Mouse (Mus musculus): ENCODE results near the gene Pip4k2b. TPM values are rescaled to one million over a fixed set of nuclear protein-coding genes. Genes with fewer than 3 reads are reported as not detected.
"Not testable (repeated sequence)": the region's sequence is repeated elsewhere in the genome, so short reads cannot be mapped to it uniquely, and the experiment has no call there.

Gene Pip4k2b
- polyA plus RNA-seq (2016; fragmentation: Nextera tagmentation; extraction: Ambion mirVana), result 3.2 and 3.7 TPM in 2 replicates

- ATAC-seq (ENCODE audit: low FRiP score, low read depth), result peak; percentile 35
- WGBS, result under 1% methylated on average over 62 of the region's 63 CpGs
Observed at GRCm38 (mm10) chr11:97744063-97744717, at the start of gene Pip4k2b. Gene Pip4k2b (minus strand): TSS chr11:97744704.

GRCm38 (mm10) chr11:97793165-97793564 lies 48.7 kb upstream of the Pip4k2b start:
- no peak overlapping the region for H3K9ac ChIP-seq
- no peaks in the 10 kb centered on the region for H3K27me3 ChIP-seq (replicated peaks)
- no peak overlapping the region for H3K4me2 ChIP-seq (replicated peaks)
- no peak overlapping the region for H3K4me3 ChIP-seq
- H3K4me1 ChIP-seq, result no peaks in the 10 kb centered on the region
- H3K27ac ChIP-seq, result no peak overlapping the region
- no peaks in the 10 kb centered on the region for H3K9me3 ChIP-seq
- WGBS, result 4% methylated on average over 2 of the region's 2 CpGs
- no peaks in the 10 kb centered on the region for H3K36me3 ChIP-seq
- no peak for ATAC-seq (ENCODE audit: low FRiP score, low read depth)

More at GRCm38 (mm10) chr11:97744063-97744717, at the start of gene Pip4k2b:
- H3K36me3 ChIP-seq, result peaks cover 28% of the 10 kb centered on the region
- H3K4me2 ChIP-seq (replicated peaks), result peak within 1 kb of the TSS; percentile 77
- peak within 1 kb of the TSS; percentile 83 for H3K27ac ChIP-seq
- H3K4me3 ChIP-seq, result peak within 1 kb of the TSS; percentile 82
- H3K9ac ChIP-seq, result peak within 1 kb of the TSS; percentile 83
- no peaks in the 10 kb centered on the region for H3K9me3 ChIP-seq
- H3K4me1 ChIP-seq, result peaks cover 17% of the 10 kb centered on the region
- no peaks in the 10 kb centered on the region for H3K27me3 ChIP-seq (replicated peaks)

- not testable (repeated sequence) for H3K9ac ChIP-seq; H3K4me2 ChIP-seq (replicated peaks); H3K9me3 ChIP-seq; H3K4me3 ChIP-seq; H3K27me3 ChIP-seq (replicated peaks); ATAC-seq (ENCODE audit: low FRiP score, low read depth); H3K36me3 ChIP-seq; H3K4me1 ChIP-seq; H3K27ac ChIP-seq
- WGBS, result 84% methylated on average over 2 of the region's 2 CpGs
Observed at GRCm38 (mm10) chr11:97790778-97791438, 46.4 kb upstream of the Pip4k2b start.

- Histone ChIP-seq H3K27me3 (replicated peaks) (no peaks in the 10 kb centered on the region), H3K27ac (no peak overlapping the region), H3K4me3 (no peak overlapping the region), H3K4me1 (no peaks in the 10 kb centered on the region), H3K36me3 (no peaks in the 10 kb centered on the region), H3K9ac (no peak overlapping the region), H3K9me3 (no peaks in the 10 kb centered on the region), H3K4me2 (replicated peaks) (no peak overlapping the region)
- ATAC-seq (ENCODE audit: low FRiP score, low read depth), result no peak
- WGBS, result 80% methylated on average over 5 of the region's 5 CpGs
Observed at GRCm38 (mm10) chr11:97789727-97790126, 45.2 kb upstream of the Pip4k2b start.

GRCm38 (mm10) chr11:97787961-97788360 lies 43.5 kb upstream of the Pip4k2b start:
- ATAC-seq (ENCODE audit: low FRiP score, low read depth), result no peak
- no peaks in the 10 kb centered on the region for H3K9me3 ChIP-seq
- 88% methylated on average over 3 of the region's 3 CpGs for WGBS
- H3K27me3 ChIP-seq (replicated peaks), result no peaks in the 10 kb centered on the region
- 0 out of 2 replicates have a peak, but pooled peaks cover 2% of the 10 kb centered on the region for H3K4me1 ChIP-seq
- H3K27ac ChIP-seq, result no peak overlapping the region
- H3K36me3 ChIP-seq, result no peaks in the 10 kb centered on the region
- H3K9ac ChIP-seq, result no peak overlapping the region
- H3K4me3 ChIP-seq, result no peak overlapping the region
- no peak overlapping the region for H3K4me2 ChIP-seq (replicated peaks)

GRCm38 (mm10) chr11:97782564-97782895 lies 38.0 kb upstream of the Pip4k2b start:
- no peaks in the 10 kb centered on the region for H3K9me3 ChIP-seq
- H3K4me3 ChIP-seq, result peak overlapping the region; percentile 71
- peak overlapping the region; percentile 62 for H3K9ac ChIP-seq
- WGBS, result under 1% methylated on average over 10 of the region's 10 CpGs
- H3K4me1 ChIP-seq, result peaks cover 18% of the 10 kb centered on the region
- 0 out of 2 replicates have a peak, but pooled peaks have one; percentile 4 for ATAC-seq (ENCODE audit: low FRiP score, low read depth)
- H3K27ac ChIP-seq, result no peak overlapping the region
- no peaks in the 10 kb centered on the region for H3K27me3 ChIP-seq (replicated peaks)
- peak overlapping the region; percentile 77 for H3K4me2 ChIP-seq (replicated peaks)
- peaks cover 32% of the 10 kb centered on the region for H3K36me3 ChIP-seq

- under 1% methylated on average over 67 of the region's 67 CpGs for WGBS
- ATAC-seq (ENCODE audit: low FRiP score, low read depth), result peak; percentile 94
- Histone ChIP-seq H3K4me3 (peak within 1 kb of the TSS; percentile 71), H3K9me3 (no peaks in the 10 kb centered on the region), H3K4me2 (replicated peaks) (peak within 1 kb of the TSS; percentile 77), H3K36me3 (peaks cover 38% of the 10 kb centered on the region), H3K9ac (peak within 1 kb of the TSS; percentile 95), H3K27me3 (replicated peaks) (no peaks in the 10 kb centered on the region), H3K27ac (peak within 1 kb of the TSS; percentile 80), H3K4me1 (peaks cover 18% of the 10 kb centered on the region)
Observed at GRCm38 (mm10) chr11:97781832-97782563, 37.5 kb upstream of the Pip4k2b start, which contains the start of gene Rpl23. Gene Rpl23 (minus strand): TSS chr11:97782437.

GRCm38 (mm10) chr11:97781478-97781831 lies 37.0 kb upstream of the Pip4k2b start:
- no peaks in the 10 kb centered on the region for H3K9me3 ChIP-seq
- peaks cover 18% of the 10 kb centered on the region for H3K4me1 ChIP-seq
- H3K27me3 ChIP-seq (replicated peaks), result no peaks in the 10 kb centered on the region
- no peak overlapping the region for H3K27ac ChIP-seq
- H3K4me2 ChIP-seq (replicated peaks), result peak overlapping the region; percentile 77
- peak overlapping the region; percentile 95 for H3K9ac ChIP-seq
- H3K36me3 ChIP-seq, result peaks cover 43% of the 10 kb centered on the region
- 0 out of 2 replicates have a peak, but pooled peaks have one; percentile 42 for ATAC-seq (ENCODE audit: low FRiP score, low read depth)
- 2% methylated on average over 11 of the region's 11 CpGs for WGBS
- peak overlapping the region; percentile 71 for H3K4me3 ChIP-seq

- H3K36me3 ChIP-seq, result peaks cover 53% of the 10 kb centered on the region
- no peak overlapping the region for H3K27ac ChIP-seq
- no peaks in the 10 kb centered on the region for H3K27me3 ChIP-seq (replicated peaks)
- H3K9ac ChIP-seq, result peak overlapping the region; percentile 95
- 87% methylated on average over 2 of the region's 2 CpGs for WGBS
- ATAC-seq (ENCODE audit: low FRiP score, low read depth), result no peak
- H3K4me2 ChIP-seq (replicated peaks), result peak overlapping the region; percentile 77
- peaks cover 18% of the 10 kb centered on the region for H3K4me1 ChIP-seq
- peak overlapping the region; percentile 13; the same call in 1 of the 2 replicates for H3K4me3 ChIP-seq
- H3K9me3 ChIP-seq, result no peaks in the 10 kb centered on the region
Observed at GRCm38 (mm10) chr11:97779968-97780701, 35.6 kb upstream of the Pip4k2b start.

GRCm38 (mm10) chr11:97778918-97779317 lies 34.4 kb upstream of the Pip4k2b start:
- no peak overlapping the region for H3K9ac ChIP-seq
- H3K36me3 ChIP-seq, result peaks cover 55% of the 10 kb centered on the region
- no peaks in the 10 kb centered on the region for H3K9me3 ChIP-seq
- 98% methylated on average over 1 of the region's 1 CpGs for WGBS
- no peak overlapping the region for H3K4me3 ChIP-seq
- no peaks in the 10 kb centered on the region for H3K27me3 ChIP-seq (replicated peaks)
- no peak overlapping the region for H3K4me2 ChIP-seq (replicated peaks)
- H3K4me1 ChIP-seq, result peaks cover 18% of the 10 kb centered on the region
- H3K27ac ChIP-seq, result no peak overlapping the region
- ATAC-seq (ENCODE audit: low FRiP score, low read depth), result no peak

- no peak overlapping the region for H3K4me3 ChIP-seq
- H3K9me3 ChIP-seq, result no peaks in the 10 kb centered on the region
- no peak for ATAC-seq (ENCODE audit: low FRiP score, low read depth)
- no peak overlapping the region for H3K9ac ChIP-seq
- no peak overlapping the region for H3K27ac ChIP-seq
- WGBS, result 54% methylated on average over 2 of the region's 2 CpGs
- H3K36me3 ChIP-seq, result peaks cover 55% of the 10 kb centered on the region
- no peaks in the 10 kb centered on the region for H3K27me3 ChIP-seq (replicated peaks)
- peaks cover 13% of the 10 kb centered on the region for H3K4me1 ChIP-seq
- no peak overlapping the region for H3K4me2 ChIP-seq (replicated peaks)
Observed at GRCm38 (mm10) chr11:97777129-97777529, 32.6 kb upstream of the Pip4k2b start.

Data from neural tube, embryonic 12.5 days (tissue).